Mouse (Mus musculus) C2C12 (cell line): ENCODE data around the gene Olfr1089.

Experiments used
- CEBPB ChIP-seq: IDR thresholded peaks from one replicate; pipeline ENCODE4 v1.6.1; 2011; ENCODE audit warnings: low read depth, mild to moderate bottlenecking, control low read depth, moderate library complexity
- CTCF ChIP-seq: IDR thresholded peaks from one replicate; pipeline ENCODE4 v1.5.1; 2011; ENCODE audit not compliant: control insufficient read depth, insufficient read depth, insufficient read length
- MAX ChIP-seq: IDR thresholded peaks from one replicate; pipeline ENCODE4 v1.6.1; 2011; ENCODE audit warnings: mild to moderate bottlenecking, control low read depth
- MYOD1 ChIP-seq: IDR thresholded peaks from one replicate; pipeline ENCODE4 v1.6.1; 2011; ENCODE audit warnings: low read depth; ENCODE audit not compliant: control insufficient read depth, insufficient read length
- MYOG ChIP-seq: IDR thresholded peaks from one replicate; pipeline ENCODE4 v1.6.1; 2011; ENCODE audit not compliant: control insufficient read depth, insufficient read length; ENCODE audit errors: extremely low read depth
- USF1 ChIP-seq: IDR thresholded peaks from one replicate; pipeline ENCODE4 v1.6.1; 2011; ENCODE audit warnings: low read depth, mild to moderate bottlenecking, control low read depth, moderate library complexity

GRCm38 (mm10) chr2:86758893-86759292 lies 25.4 kb upstream of the Olfr1089 start, which contains the start of gene Olfr1090:
- TF ChIP-seq CTCF (no peak), CEBPB (no peak), MAX (no peak), USF1 (no peak), MYOG (no peak), MYOD1 (no peak)
